Mouse (Mus musculus): Measurements from ENCODE around the gene Mindy4. TPM values are rescaled to one million over a fixed set of nuclear protein-coding genes. Genes with fewer than 3 reads are reported as not detected.

Gene Mindy4
- total and polyA plus RNA-seq, 2 experiments from 2014 or later, result 11.9 to 12.5 TPM

DNA sequence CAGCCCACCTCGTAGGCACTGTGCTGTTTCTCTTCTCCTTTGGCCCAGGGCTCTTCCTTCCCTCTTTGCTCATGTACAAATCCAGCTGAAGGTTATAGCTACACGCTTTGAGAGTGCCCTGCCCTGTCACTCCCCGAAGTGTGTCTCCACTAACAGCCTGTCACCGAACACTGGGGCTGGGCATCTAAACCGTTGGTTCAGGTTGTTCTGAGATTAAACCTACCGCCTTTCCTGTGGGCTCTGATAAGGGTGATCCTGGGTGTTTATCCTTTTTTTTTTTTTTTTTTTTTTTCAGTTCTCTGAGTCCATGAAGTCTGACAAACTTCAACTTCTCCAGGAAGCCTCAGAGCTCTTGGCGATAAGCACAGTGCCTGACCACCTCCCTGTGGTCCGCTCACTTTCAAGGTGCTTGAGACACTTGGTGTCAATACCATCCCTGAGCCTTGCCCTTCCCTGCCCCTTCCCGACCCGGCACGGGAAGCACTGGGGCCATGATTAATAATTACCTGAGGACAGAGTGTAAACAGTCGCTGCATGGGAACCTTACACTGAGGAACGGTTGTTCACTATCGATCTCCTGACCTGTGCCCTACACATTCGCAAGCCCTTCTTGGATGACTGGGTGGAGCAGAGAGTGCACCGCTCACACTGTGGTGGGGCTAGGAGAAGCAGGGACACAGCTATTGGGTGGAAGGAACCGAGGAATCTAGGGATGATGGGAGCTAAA is 120.9 kb downstream of the Mindy4 start:
- Histone ChIP-seq H3K4me2 (ENCODE audit: low read depth) (no peak overlapping the region), H3K9ac (no peak overlapping the region), H3K36me3 (ENCODE audit: insufficient read depth) (no peaks in the 10 kb centered on the region), H3K4me1 (ENCODE audit: insufficient read depth) (no peaks in the 10 kb centered on the region), H3K27ac (ENCODE audit: low read depth, low read length) (no peak overlapping the region), H3K9me3 (ENCODE audit: low read length) (no peaks in the 10 kb centered on the region), H3K4me3 (ENCODE audit: low read depth, low read length) (no peak overlapping the region), H3K27me3 (ENCODE audit: insufficient read depth, low read length) (no peaks in the 10 kb centered on the region)
- ATAC-seq, result no peak
- 94% methylated on average over 17 of the region's 17 CpGs for WGBS
- DNase-seq, result no peak
- no peak for TF ChIP-seq CTCF (IDR thresholded peaks at IDR 0.05; ENCODE audit: low read depth)

DNA sequence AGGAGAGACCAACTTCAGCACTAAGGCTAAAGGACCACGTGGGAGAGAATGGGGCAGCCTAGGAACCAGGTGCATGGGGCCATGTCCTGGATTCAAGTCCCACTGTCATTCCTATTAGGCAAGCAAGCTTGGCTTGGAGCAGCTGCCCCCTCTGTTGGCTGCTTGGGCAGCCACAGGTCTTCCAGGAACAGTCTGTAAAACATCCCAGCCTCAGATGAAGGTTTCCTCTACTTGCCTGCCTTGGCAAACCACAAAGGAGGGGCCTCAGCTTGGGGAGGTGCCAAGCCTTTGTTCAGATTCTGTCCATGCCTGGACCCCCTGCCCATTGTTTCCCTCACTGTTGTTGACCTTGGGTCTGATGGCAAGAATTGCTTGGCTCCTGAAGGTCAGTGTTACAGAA is 121.6 kb downstream of the Mindy4 start:
- DNase-seq (no peak), ATAC-seq (no peak)
- H3K4me2 ChIP-seq (ENCODE audit: low read depth), result no peak overlapping the region
- no peaks in the 10 kb centered on the region for H3K36me3 ChIP-seq (ENCODE audit: insufficient read depth)
- H3K9me3 ChIP-seq (ENCODE audit: low read length), result no peaks in the 10 kb centered on the region
- H3K27ac ChIP-seq (ENCODE audit: low read depth, low read length), result no peak overlapping the region
- H3K27me3 ChIP-seq (ENCODE audit: insufficient read depth, low read length), result no peaks in the 10 kb centered on the region
- H3K9ac ChIP-seq, result no peak overlapping the region
- TF ChIP-seq CTCF (IDR thresholded peaks at IDR 0.05; ENCODE audit: low read depth), result 0 out of 2 replicates have a peak, but pooled peaks have one; percentile 8
- no peaks in the 10 kb centered on the region for H3K4me1 ChIP-seq (ENCODE audit: insufficient read depth)
- H3K4me3 ChIP-seq (ENCODE audit: low read depth, low read length), result no peak overlapping the region
- WGBS, result 78% methylated on average over 1 of the region's 1 CpGs

DNA sequence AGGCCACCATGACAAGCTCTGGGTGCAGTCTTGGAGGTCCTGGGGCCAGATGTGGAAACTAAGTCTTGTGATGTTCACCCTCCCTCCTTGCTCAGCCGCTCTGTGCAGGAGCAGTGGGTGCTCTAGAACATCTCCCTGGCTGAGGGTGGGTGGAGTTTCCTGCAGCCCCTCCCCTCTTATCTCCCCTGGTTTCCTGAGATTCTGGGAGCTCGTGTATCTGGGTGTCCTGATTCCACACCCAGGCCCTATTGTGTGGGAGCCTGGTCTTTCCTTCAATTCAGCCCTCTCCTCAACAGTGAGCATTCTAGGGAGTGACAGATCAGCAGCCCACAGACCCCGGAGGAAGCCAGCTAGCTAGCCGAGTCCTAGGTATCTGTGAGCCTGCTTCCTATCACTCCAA is 123.1 kb downstream of the Mindy4 start:
- TF ChIP-seq CTCF (IDR thresholded peaks at IDR 0.05; ENCODE audit: low read depth), result no peak
- WGBS, result 86% methylated on average over 4 of the region's 4 CpGs
- ATAC-seq (no peak), DNase-seq (no peak)
- Histone ChIP-seq H3K27ac (ENCODE audit: low read depth, low read length) (no peak overlapping the region), H3K4me1 (ENCODE audit: insufficient read depth) (no peaks in the 10 kb centered on the region), H3K9me3 (ENCODE audit: low read length) (no peaks in the 10 kb centered on the region), H3K4me3 (ENCODE audit: low read depth, low read length) (no peak overlapping the region), H3K27me3 (ENCODE audit: insufficient read depth, low read length) (no peaks in the 10 kb centered on the region), H3K36me3 (ENCODE audit: insufficient read depth) (no peaks in the 10 kb centered on the region), H3K4me2 (ENCODE audit: low read depth) (no peak overlapping the region), H3K9ac (no peak overlapping the region)

DNA sequence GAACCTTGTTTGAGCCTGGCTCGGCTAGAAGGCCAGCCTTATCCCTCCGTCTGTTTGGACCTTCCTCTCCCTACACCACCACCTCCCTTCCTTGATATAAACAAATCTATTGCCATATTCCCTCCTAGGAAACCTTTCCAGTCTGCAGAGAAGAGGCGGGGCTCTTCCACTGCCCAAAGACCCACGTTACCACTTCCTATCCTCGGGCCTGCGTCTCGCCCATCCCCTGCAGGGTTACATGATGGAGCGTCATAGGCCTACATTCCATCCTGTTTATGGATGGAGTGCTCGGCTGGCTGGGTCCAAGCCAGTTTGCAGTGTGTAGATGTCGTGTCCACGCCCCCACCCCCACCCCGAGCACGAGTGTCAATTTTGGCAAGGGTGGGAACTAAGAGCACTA is 124.1 kb downstream of the Mindy4 start:
- no peak for DNase-seq
- no peak overlapping the region for H3K4me2 ChIP-seq (ENCODE audit: low read depth)
- H3K4me1 ChIP-seq (ENCODE audit: insufficient read depth), result peaks cover 4% of the 10 kb centered on the region; the same call in 1 of the 2 replicates
- H3K27me3 ChIP-seq (ENCODE audit: insufficient read depth, low read length), result no peaks in the 10 kb centered on the region
- H3K9me3 ChIP-seq (ENCODE audit: low read length), result no peaks in the 10 kb centered on the region
- H3K4me3 ChIP-seq (ENCODE audit: low read depth, low read length), result no peak overlapping the region
- H3K27ac ChIP-seq (ENCODE audit: low read depth, low read length), result no peak overlapping the region
- no peak overlapping the region for H3K9ac ChIP-seq
- 87% methylated on average over 13 of the region's 13 CpGs for WGBS
- TF ChIP-seq CTCF (IDR thresholded peaks at IDR 0.05; ENCODE audit: low read depth), result no peak
- no peak for ATAC-seq
- no peaks in the 10 kb centered on the region for H3K36me3 ChIP-seq (ENCODE audit: insufficient read depth)

DNA sequence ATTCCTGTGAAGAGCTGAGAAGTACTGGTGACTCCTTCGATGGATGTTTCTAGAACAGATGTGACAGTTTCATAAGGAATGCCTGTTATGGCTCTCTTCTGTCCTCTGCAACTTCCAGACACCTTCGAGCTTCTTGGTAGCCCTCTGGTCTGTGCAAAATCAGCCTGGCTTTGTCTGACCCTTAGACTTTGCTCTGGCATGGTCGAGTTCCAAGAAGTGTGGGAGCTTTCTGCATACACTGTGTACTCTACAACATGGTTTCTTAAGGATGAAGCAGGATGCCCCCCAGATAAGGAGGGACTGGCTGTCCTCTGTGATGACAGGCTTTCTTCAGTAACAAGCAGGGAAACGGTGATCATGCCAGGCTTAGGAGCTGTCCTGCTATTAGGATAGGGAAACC is 125.0 kb downstream of the Mindy4 start:
- ATAC-seq (no peak), DNase-seq (no peak)
- H3K9me3 ChIP-seq (ENCODE audit: low read length), result no peaks in the 10 kb centered on the region
- 79% methylated on average over 4 of the region's 4 CpGs for WGBS
- no peaks in the 10 kb centered on the region for H3K36me3 ChIP-seq (ENCODE audit: insufficient read depth)
- H3K27ac ChIP-seq (ENCODE audit: low read depth, low read length), result no peak overlapping the region
- no peaks in the 10 kb centered on the region for H3K27me3 ChIP-seq (ENCODE audit: insufficient read depth, low read length)
- peaks cover 9% of the 10 kb centered on the region for H3K4me1 ChIP-seq (ENCODE audit: insufficient read depth)
- no peak overlapping the region for H3K4me2 ChIP-seq (ENCODE audit: low read depth)
- no peak overlapping the region for H3K9ac ChIP-seq
- TF ChIP-seq CTCF (IDR thresholded peaks at IDR 0.05; ENCODE audit: low read depth), result no peak
- no peak overlapping the region for H3K4me3 ChIP-seq (ENCODE audit: low read depth, low read length)

DNA sequence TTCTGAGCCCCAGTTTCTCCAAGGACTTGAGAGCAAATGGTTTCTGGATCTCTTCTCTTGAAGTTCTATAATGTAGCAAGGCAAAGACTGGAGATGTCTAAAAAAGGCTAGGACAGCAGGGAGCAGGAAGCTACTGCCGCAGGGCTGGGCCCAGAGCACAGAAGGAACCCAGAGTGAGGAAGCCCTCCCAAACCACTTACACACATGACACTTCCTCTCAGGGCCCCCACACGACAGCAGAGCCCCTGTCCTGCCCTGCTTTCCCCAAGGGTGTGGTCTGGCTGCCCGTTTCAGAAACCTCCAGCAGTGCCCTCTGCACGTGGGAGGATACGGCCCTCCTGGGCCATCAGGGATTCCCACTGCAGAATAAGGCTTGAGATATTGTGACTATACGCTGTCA is 128.1 kb downstream of the Mindy4 start:
- Histone ChIP-seq H3K4me2 (ENCODE audit: low read depth) (no peak overlapping the region), H3K36me3 (ENCODE audit: insufficient read depth) (no peaks in the 10 kb centered on the region), H3K9me3 (ENCODE audit: low read length) (no peaks in the 10 kb centered on the region), H3K4me1 (ENCODE audit: insufficient read depth) (peaks cover 9% of the 10 kb centered on the region), H3K9ac (no peak overlapping the region), H3K27ac (ENCODE audit: low read depth, low read length) (no peak overlapping the region), H3K27me3 (ENCODE audit: insufficient read depth, low read length) (no peaks in the 10 kb centered on the region), H3K4me3 (ENCODE audit: low read depth, low read length) (no peak overlapping the region)
- 78% methylated on average over 6 of the region's 6 CpGs for WGBS
- DNase-seq (no peak), ATAC-seq (no peak)
- TF ChIP-seq CTCF (IDR thresholded peaks at IDR 0.05; ENCODE audit: low read depth), result no peak

DNA sequence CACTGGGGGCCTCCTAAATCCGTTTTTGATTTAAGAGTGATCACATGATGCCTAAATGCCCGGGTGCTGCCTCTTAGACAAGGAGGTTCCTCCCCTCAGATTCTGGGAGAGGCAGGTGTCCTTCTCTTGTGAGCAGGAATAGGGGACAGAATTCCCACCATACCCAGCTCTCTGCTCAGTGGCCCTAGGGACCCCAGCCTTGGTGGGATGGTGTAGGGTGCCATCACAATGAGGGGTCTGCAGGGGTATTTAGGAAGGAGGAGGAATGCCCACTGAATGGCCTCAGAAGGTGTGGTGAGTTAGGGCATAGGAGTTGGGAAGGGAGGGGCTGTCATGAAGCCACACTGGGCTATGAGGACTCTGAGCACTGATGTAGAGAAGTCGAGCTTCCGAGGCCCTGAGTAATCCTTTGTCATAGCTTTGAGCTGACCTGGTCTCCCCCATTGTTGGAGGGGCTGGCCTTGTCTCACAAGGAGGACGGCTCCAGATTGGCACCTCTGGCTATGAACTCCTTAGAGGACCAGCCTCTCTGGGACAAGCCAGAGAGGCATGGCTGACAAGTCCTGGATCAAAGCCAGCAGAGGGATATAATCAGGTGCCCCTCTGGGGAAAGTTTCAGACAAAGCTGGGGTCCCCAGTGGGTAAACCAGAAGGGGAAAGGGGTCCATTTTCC is 129.1 kb downstream of the Mindy4 start:
- WGBS, result 34% methylated on average over 5 of the region's 5 CpGs
- H3K27ac ChIP-seq (ENCODE audit: low read depth, low read length), result no peak overlapping the region
- 0 out of 2 replicates have a peak overlapping the region, but pooled peaks have one; percentile 3 for H3K4me2 ChIP-seq (ENCODE audit: low read depth)
- peaks cover 9% of the 10 kb centered on the region for H3K4me1 ChIP-seq (ENCODE audit: insufficient read depth)
- no peak overlapping the region for H3K4me3 ChIP-seq (ENCODE audit: low read depth, low read length)
- ATAC-seq (peak; percentile 40), DNase-seq (no peak)
- H3K36me3 ChIP-seq (ENCODE audit: insufficient read depth), result no peaks in the 10 kb centered on the region
- no peak for TF ChIP-seq CTCF (IDR thresholded peaks at IDR 0.05; ENCODE audit: low read depth)
- H3K27me3 ChIP-seq (ENCODE audit: insufficient read depth, low read length), result no peaks in the 10 kb centered on the region
- H3K9ac ChIP-seq, result no peak overlapping the region
- H3K9me3 ChIP-seq (ENCODE audit: low read length), result no peaks in the 10 kb centered on the region

Measured in forebrain, postnatal 0 days (tissue).